Mouse (Mus musculus) testis, postnatal 10 days (tissue): ENCODE results near the gene Smndc1.
"Not testable (repeated sequence)": the region's sequence is repeated elsewhere in the genome, so short reads cannot be mapped to it uniquely, and the experiment has no call there.

Experiments used
- DNase-seq: peaks from one replicate; pipeline ENCODE4 v3.0.0; 2021; ENCODE audit warnings: low spot score

The Smndc1 gene

GRCm38 (mm10) chr19:53412149-53412848, 21.9 kb upstream of the Smndc1 start:
- DNase-seq = no peak

GRCm38 (mm10) chr19:53409663-53410307, 19.4 kb upstream of the Smndc1 start:
- DNase-seq = no peak

- no peak for DNase-seq
Measured at GRCm38 (mm10) chr19:53408398-53408797, 18.0 kb upstream of the Smndc1 start.

GRCm38 (mm10) chr19:53407350-53407749, 17.0 kb upstream of the Smndc1 start:
- no peak for DNase-seq

GRCm38 (mm10) chr19:53405810-53406209, 15.4 kb upstream of the Smndc1 start:
- DNase-seq = no peak

- no peak for DNase-seq
Measured at GRCm38 (mm10) chr19:53404837-53405356, 14.5 kb upstream of the Smndc1 start.

- DNase-seq = no peak
Measured at GRCm38 (mm10) chr19:53404219-53404836, 13.9 kb upstream of the Smndc1 start.

- no peak for DNase-seq
Measured at GRCm38 (mm10) chr19:53402741-53403432, 12.5 kb upstream of the Smndc1 start.

GRCm38 (mm10) chr19:53400332-53401110, 10.1 kb upstream of the Smndc1 start:
- DNase-seq = no peak

- DNase-seq = no peak
Measured at GRCm38 (mm10) chr19:53399213-53399612, 8.8 kb upstream of the Smndc1 start.

GRCm38 (mm10) chr19:53397451-53398233, 7.3 kb upstream of the Smndc1 start:
- DNase-seq = no peak

- not testable (repeated sequence) for DNase-seq
Measured at GRCm38 (mm10) chr19:53395805-53396204, 5.4 kb upstream of the Smndc1 start.

GRCm38 (mm10) chr19:53394956-53395355, 4.6 kb upstream of the Smndc1 start:
- not testable (repeated sequence) for DNase-seq

- peak; percentile 54 for DNase-seq
Measured at GRCm38 (mm10) chr19:53394552-53394951, 4.2 kb upstream of the Smndc1 start.

- no peak for DNase-seq
Measured at GRCm38 (mm10) chr19:53393646-53394045, 3.3 kb upstream of the Smndc1 start.

- no peak for DNase-seq
Measured at GRCm38 (mm10) chr19:53392781-53393343, 2.5 kb upstream of the Smndc1 start.

GRCm38 (mm10) chr19:53391787-53392186, 1.4 kb upstream of the Smndc1 start:
- DNase-seq = no peak

- no peak for DNase-seq
Measured at GRCm38 (mm10) chr19:53391386-53391785, 1.0 kb upstream of the Smndc1 start.

GRCm38 (mm10) chr19:53389851-53390431, 437 bp downstream of the Smndc1 start:
- peak; percentile 80 for DNase-seq

GRCm38 (mm10) chr19:53389417-53389816, 961 bp downstream of the Smndc1 start:
- DNase-seq = no peak
